Mouse (Mus musculus) CH12.LX (cell line): ENCODE data around the gene Arl6ip6.

Source experiments
- E2F4 ChIP-seq: IDR thresholded peaks from 2 replicates; pipeline ENCODE4 v1.6.1; 2011; ENCODE audit warnings: low read depth, low read length, improper control_type of control experiment; ENCODE audit not compliant: insufficient replicate concordance
- GABPA ChIP-seq: IDR thresholded peaks from 2 replicates; pipeline ENCODE4 v1.6.1; 2012; ENCODE audit warnings: low read depth, low read length, improper control_type of control experiment, inconsistent platforms; ENCODE audit not compliant: insufficient replicate concordance
- KAT2A ChIP-seq: IDR thresholded peaks from 2 replicates; pipeline ENCODE4 v1.6.1; 2012; ENCODE audit warnings: low read length, improper control_type of control experiment, inconsistent platforms; ENCODE audit not compliant: insufficient replicate concordance
- RAD21 ChIP-seq: IDR thresholded peaks from 2 replicates; pipeline ENCODE4 v1.6.1; 2011; ENCODE audit warnings: low read depth, mild to moderate bottlenecking, low read length, improper control_type of control experiment, moderate library complexity

DNA sequence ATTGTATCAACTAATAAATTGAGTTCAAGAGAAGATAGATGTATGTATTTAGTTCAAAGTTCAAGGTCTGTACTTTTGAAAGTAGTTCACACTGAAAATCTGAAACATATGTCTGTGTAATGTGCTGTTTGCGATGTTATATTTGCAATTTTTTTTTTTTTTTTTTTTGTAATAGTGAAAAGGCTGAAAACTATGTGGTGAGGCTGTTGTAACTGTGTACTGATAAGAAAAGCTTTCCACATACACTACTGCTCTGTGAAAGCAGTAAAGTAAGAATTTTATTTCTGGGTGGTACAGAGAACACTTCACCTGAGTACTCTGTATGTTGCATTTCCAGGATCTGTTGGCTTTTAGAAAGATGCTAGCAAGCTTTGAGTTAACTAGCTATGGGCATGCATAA is 7.7 kb downstream of the Arl6ip6 start:
- TF ChIP-seq E2F4 (no peak), RAD21 (no peak), GABPA (no peak), KAT2A (no peak)
